Mouse (Mus musculus): ENCODE results near the gene Tmem150a. TPM values are rescaled to one million over a fixed set of nuclear protein-coding genes. Genes with fewer than 3 reads are reported as not detected.

The Tmem150a gene
- polyA plus RNA-seq, 1 experiment: 10.2 TPM

GRCm38 (mm10) chr6:72323786-72324508 is 31.3 kb upstream of the Tmem150a start:
- H3K4me1 ChIP-seq (ENCODE audit: control insufficient read depth, insufficient read depth, low read length): peaks cover 4% of the 10 kb centered on the region; the same call in 1 of the 2 replicates
- no peak overlapping the region for H3K27ac ChIP-seq (ENCODE audit: control insufficient read depth, insufficient read depth, low read depth, low read length, poor library complexity)
- H3K4me3 ChIP-seq (replicated peaks; ENCODE audit: control insufficient read depth, low read depth, low read length): no peak overlapping the region
- TF ChIP-seq CTCF (IDR thresholded peaks at IDR 0.05; ENCODE audit: control insufficient read depth, insufficient read depth, low read length) (no peak), POLR2A (IDR thresholded peaks at IDR 0.05; ENCODE audit: borderline replicate concordance, control insufficient read depth, low read depth, low read length) (no peak)
- WGBS: 82% methylated on average over 6 of the region's 6 CpGs

- no peak for TF ChIP-seq POLR2A (IDR thresholded peaks at IDR 0.05; ENCODE audit: borderline replicate concordance, control insufficient read depth, low read depth, low read length)
- TF ChIP-seq CTCF (IDR thresholded peaks at IDR 0.05; ENCODE audit: control insufficient read depth, insufficient read depth, low read length): peak; percentile 68
- Histone ChIP-seq H3K4me3 (replicated peaks; ENCODE audit: control insufficient read depth, low read depth, low read length) (no peak overlapping the region), H3K27ac (ENCODE audit: control insufficient read depth, insufficient read depth, low read depth, low read length, poor library complexity) (no peak overlapping the region), H3K4me1 (ENCODE audit: control insufficient read depth, insufficient read depth, low read length) (peaks cover 6% of the 10 kb centered on the region; the same call in 1 of the 2 replicates)
- WGBS: 64% methylated on average over 6 of the region's 6 CpGs
Observed at GRCm38 (mm10) chr6:72326274-72326673, 29.0 kb upstream of the Tmem150a start.

- WGBS: 69% methylated on average over 5 of the region's 5 CpGs
- no peak overlapping the region; the same call in 1 of the 2 replicates for H3K27ac ChIP-seq (ENCODE audit: control insufficient read depth, insufficient read depth, low read depth, low read length, poor library complexity)
- peaks cover 7% of the 10 kb centered on the region; the same call in 1 of the 2 replicates for H3K4me1 ChIP-seq (ENCODE audit: control insufficient read depth, insufficient read depth, low read length)
- TF ChIP-seq POLR2A (IDR thresholded peaks at IDR 0.05; ENCODE audit: borderline replicate concordance, control insufficient read depth, low read depth, low read length): no peak
- no peak for TF ChIP-seq CTCF (IDR thresholded peaks at IDR 0.05; ENCODE audit: control insufficient read depth, insufficient read depth, low read length)
- no peak overlapping the region for H3K4me3 ChIP-seq (replicated peaks; ENCODE audit: control insufficient read depth, low read depth, low read length)
Observed at GRCm38 (mm10) chr6:72329019-72329418, 26.2 kb upstream of the Tmem150a start.

GRCm38 (mm10) chr6:72330133-72330532 is 25.1 kb upstream of the Tmem150a start:
- H3K4me3 ChIP-seq (replicated peaks; ENCODE audit: control insufficient read depth, low read depth, low read length): no peak overlapping the region
- peaks cover 7% of the 10 kb centered on the region; the same call in 1 of the 2 replicates for H3K4me1 ChIP-seq (ENCODE audit: control insufficient read depth, insufficient read depth, low read length)
- WGBS: 90% methylated on average over 4 of the region's 4 CpGs
- no peak overlapping the region for H3K27ac ChIP-seq (ENCODE audit: control insufficient read depth, insufficient read depth, low read depth, low read length, poor library complexity)
- no peak for TF ChIP-seq POLR2A (IDR thresholded peaks at IDR 0.05; ENCODE audit: borderline replicate concordance, control insufficient read depth, low read depth, low read length)
- TF ChIP-seq CTCF (IDR thresholded peaks at IDR 0.05; ENCODE audit: control insufficient read depth, insufficient read depth, low read length): no peak

- Histone ChIP-seq H3K4me1 (ENCODE audit: control insufficient read depth, insufficient read depth, low read length) (peaks cover 7% of the 10 kb centered on the region; the same call in 1 of the 2 replicates), H3K27ac (ENCODE audit: control insufficient read depth, insufficient read depth, low read depth, low read length, poor library complexity) (0 out of 2 replicates have a peak overlapping the region, but pooled peaks have one; percentile 24), H3K4me3 (replicated peaks; ENCODE audit: control insufficient read depth, low read depth, low read length) (peak overlapping the region; percentile 23)
- TF ChIP-seq CTCF (IDR thresholded peaks at IDR 0.05; ENCODE audit: control insufficient read depth, insufficient read depth, low read length) (no peak), POLR2A (IDR thresholded peaks at IDR 0.05; ENCODE audit: borderline replicate concordance, control insufficient read depth, low read depth, low read length) (no peak)
- 48% methylated on average over 5 of the region's 5 CpGs for WGBS
Observed at GRCm38 (mm10) chr6:72333111-72333510, 22.1 kb upstream of the Tmem150a start.

GRCm38 (mm10) chr6:72340481-72340880 is 14.8 kb upstream of the Tmem150a start:
- TF ChIP-seq POLR2A (IDR thresholded peaks at IDR 0.05; ENCODE audit: borderline replicate concordance, control insufficient read depth, low read depth, low read length) (no peak), CTCF (IDR thresholded peaks at IDR 0.05; ENCODE audit: control insufficient read depth, insufficient read depth, low read length) (no peak)

GRCm38 (mm10) chr6:72344396-72345073 is 10.7 kb upstream of the Tmem150a start:
- peak overlapping the region; percentile 78 for H3K4me3 ChIP-seq (replicated peaks; ENCODE audit: control insufficient read depth, low read depth, low read length)
- under 1% methylated on average over 42 of the region's 42 CpGs for WGBS
- TF ChIP-seq CTCF (IDR thresholded peaks at IDR 0.05; ENCODE audit: control insufficient read depth, insufficient read depth, low read length): no peak
- TF ChIP-seq POLR2A (IDR thresholded peaks at IDR 0.05; ENCODE audit: borderline replicate concordance, control insufficient read depth, low read depth, low read length): no peak
- H3K4me1 ChIP-seq (ENCODE audit: control insufficient read depth, insufficient read depth, low read length): peaks cover 4% of the 10 kb centered on the region; the same call in 1 of the 2 replicates
- peak overlapping the region; percentile 68 for H3K27ac ChIP-seq (ENCODE audit: control insufficient read depth, insufficient read depth, low read depth, low read length, poor library complexity)

More at GRCm38 (mm10) chr6:72340481-72340880, 14.8 kb upstream of the Tmem150a start:
- H3K27ac ChIP-seq (ENCODE audit: control insufficient read depth, insufficient read depth, low read depth, low read length, poor library complexity): no peak overlapping the region
- H3K4me1 ChIP-seq (ENCODE audit: control insufficient read depth, insufficient read depth, low read length): no peaks in the 10 kb centered on the region; the same call in 1 of the 2 replicates
- no peak overlapping the region for H3K4me3 ChIP-seq (replicated peaks; ENCODE audit: control insufficient read depth, low read depth, low read length)
- WGBS: 64% methylated on average over 2 of the region's 2 CpGs

- WGBS: under 1% methylated on average over 30 of the region's 30 CpGs
- Histone ChIP-seq H3K4me3 (replicated peaks; ENCODE audit: control insufficient read depth, low read depth, low read length) (peak within 1 kb of the TSS; percentile 78), H3K4me1 (ENCODE audit: control insufficient read depth, insufficient read depth, low read length) (peaks cover 4% of the 10 kb centered on the region; the same call in 1 of the 2 replicates), H3K27ac (ENCODE audit: control insufficient read depth, insufficient read depth, low read depth, low read length, poor library complexity) (peak within 1 kb of the TSS; percentile 68)
- peak; percentile 97 for TF ChIP-seq POLR2A (IDR thresholded peaks at IDR 0.05; ENCODE audit: borderline replicate concordance, control insufficient read depth, low read depth, low read length)
- no peak for TF ChIP-seq CTCF (IDR thresholded peaks at IDR 0.05; ENCODE audit: control insufficient read depth, insufficient read depth, low read length)
Observed at GRCm38 (mm10) chr6:72345074-72345567, 10.1 kb upstream of the Tmem150a start, which contains the start of gene Usp39. Gene Usp39, minus strand, starts transcription at chr6:72345184.

Measured in bone marrow, adult 2 months (tissue).